Mouse (Mus musculus) right cerebral cortex, adult 2 months (tissue): ENCODE measurements at regions not wholly inside any gene's neighbourhood (a gene's known extent, or its start where the extent isn't known, plus 50 kb on each side); places are given as distances from the start of the nearest gene placed in this dataset.
"Not testable (repeated sequence)": the region's sequence is repeated elsewhere in the genome, so short reads cannot be mapped to it uniquely, and the experiment has no call there.

Experiments
- DNase-seq, 2 experiments: peaks; one replicate each; pipeline ENCODE4 v3.0.0; 2021 to 2022; ENCODE audit warnings: low spot score in 2 of 2

DNA sequence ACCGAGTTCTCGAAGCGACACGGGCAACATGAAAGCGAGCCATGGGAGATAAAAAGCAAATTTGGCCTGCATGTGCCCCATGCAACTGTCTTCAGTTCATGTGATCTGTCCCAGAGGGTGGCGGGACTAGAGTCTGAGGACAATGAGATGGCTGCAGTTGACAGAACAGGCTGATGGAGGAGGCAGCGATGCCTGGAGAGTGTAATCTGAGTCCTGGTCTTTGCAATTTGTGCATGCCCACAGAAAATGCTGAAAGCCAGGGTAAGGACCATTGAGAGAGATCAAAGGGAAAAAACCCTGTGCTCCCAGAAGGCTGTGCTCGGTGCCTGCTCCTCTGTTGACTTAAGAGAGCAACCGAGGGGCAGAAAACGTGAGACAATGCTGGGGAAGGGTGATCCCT lies 624.8 kb upstream of the BB014433 start:
- DNase-seq = no peak

DNA sequence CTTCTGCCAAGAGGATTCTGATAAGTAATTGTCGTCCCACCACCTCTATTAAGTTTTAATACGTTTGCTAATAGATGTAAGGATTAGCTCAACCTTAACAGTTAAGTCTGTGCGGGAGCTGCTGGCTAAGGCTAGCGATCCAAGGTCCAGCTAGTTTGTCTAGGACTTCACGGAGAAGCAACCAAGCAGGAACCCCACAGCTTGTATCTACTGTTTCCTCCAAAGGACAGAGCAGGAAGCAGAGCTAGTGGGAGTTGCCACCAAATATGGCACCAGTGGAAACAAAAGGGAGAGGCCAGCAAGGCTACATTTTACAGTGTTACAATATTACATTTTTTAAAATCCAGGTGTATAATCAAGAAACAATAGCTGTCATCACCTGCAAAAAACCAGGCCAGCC lies 624.4 kb upstream of the BB014433 start:
- no peak for DNase-seq

DNA sequence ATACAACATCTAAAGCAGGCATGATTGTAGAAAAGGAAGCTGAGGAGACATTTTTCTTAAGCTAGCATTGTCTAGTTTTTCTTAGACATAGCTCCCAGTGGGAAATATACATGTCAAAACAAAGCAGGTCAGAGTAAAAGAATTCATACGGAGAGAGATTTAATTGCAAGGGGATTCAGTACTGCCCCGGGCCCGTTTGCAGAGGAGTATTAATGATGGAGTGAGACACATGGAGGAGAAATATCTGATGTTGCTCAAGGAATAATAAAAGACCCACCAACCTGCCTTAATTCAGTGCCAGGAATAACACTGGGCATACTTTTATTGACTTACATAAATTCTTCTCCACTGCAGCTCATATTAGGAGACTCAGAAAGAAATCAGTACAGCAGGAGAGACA lies 623.6 kb upstream of the BB014433 start:
- DNase-seq = no peak

DNA sequence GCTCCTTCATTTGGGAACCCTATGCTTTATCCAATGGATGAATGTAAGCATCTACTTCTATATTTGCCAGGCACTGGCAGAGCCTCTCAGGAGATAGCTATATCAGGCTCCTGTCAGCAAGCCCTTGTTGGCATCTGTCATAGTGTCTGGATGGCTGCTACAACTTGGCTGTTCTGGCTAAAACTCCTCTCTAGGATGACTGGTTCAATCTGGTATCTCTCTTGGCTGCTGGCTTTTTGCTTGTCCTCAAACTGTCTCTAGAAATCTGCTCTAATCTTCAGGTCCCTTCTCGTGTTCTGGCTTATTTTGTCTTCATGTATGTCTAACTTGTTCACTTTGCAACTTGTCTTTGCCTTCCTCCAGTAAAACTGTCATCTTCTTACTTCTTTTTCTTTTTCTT lies 614.7 kb upstream of the BB014433 start:
- no peak for DNase-seq

DNA sequence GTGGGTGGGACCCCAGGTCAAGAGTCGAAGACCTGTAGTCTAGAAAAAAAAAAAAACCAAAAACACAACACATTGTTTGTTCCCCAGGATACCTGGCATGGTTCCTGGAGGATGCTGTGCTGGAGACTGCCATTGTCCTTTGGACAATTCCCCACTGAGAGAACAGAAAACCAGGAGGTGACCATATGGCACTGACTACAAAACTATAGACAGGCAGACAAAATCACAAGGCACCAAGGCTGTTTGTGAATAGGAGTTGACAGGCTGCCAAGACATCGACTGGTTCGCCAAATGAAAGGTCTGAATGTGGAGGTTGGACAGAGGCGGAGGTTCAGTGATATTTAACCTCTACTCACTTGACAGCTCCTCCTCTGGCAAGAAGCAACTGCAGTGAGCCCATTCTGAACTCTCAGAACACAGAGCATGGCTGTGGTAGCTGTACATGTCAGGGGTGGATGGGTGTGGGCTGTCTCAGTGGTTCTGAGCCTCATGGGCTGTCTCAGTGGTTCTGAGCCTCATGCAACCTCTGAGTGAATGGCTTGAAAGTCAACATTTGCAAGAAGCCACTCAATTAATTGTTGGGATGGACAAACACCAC lies 589.0 kb upstream of the BB014433 start:
- no peak for DNase-seq

DNA sequence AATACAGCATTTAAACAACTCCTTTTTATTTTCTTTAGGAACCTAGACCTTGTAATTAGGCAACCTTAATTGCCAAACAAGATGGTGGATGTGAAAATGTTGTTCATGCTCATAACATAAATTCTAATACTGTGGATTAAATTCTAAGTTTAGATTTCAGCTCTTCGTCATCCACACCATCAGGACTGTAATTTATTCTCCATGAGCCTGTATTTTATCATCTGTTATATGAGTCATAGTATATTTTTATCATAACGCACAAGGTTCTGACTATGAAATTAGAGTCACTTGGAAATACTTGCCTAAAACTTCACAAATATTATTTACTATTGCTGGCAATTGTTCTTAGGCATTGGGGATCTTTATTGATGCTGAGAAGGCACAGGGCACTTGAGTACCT lies 582.7 kb upstream of the BB014433 start:
- no peak for DNase-seq

DNA sequence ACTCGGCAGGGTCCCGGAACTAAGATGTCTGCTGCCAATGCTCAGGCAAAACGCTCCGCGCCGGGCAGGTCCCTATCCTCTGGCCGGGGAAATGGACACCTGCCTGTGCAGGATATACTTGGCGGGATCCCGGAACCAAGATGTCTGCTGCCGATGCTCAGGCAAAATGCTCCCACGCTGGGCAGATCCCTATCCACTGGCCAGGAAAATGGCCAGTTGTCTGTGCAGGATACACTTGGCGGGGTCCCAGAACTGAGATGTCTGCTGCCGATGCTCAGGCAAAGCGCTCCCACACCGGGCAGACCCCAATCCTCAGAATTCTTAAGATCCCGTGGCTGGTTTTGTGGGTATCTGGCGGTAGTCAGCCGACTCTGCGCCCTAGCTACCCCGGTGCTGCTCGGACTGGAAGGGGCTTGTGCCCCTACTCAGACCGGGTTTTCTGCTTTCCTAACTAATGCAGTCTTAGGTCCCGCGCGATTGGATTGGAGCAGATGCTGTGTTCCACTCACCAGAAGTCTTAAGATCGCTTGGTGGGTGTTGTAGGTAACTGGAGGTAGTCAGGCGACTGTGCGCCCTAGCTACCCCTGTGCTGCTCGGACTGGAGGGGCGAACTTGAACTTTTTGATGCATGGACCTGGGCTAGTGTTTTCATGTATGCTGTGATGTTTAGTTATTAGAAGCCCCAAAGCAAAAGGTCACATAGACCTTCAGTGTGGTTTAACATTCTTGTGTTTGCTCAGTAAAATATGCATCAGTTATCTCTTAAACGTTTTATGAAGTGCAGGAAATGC lies 577.9 kb upstream of the BB014433 start:
- not testable (repeated sequence) for DNase-seq

DNA sequence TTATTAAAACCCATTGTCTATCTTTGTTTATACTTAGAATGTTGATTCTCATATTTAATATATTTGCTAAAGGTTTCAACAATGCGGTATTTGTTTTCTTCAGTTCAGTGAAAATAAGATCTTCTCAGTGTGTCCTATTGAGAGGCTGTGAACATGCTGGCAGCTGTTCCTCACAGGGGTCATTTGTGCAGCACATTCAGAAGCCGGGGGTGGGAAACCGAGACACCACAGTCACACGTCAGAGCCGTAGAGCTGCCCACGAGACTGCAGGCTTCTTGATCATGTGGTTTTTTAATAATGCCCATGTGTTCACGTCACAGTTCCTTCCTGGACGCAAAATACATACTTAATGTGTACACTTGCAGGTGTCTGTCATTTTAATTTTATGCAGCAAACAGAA lies 564.3 kb upstream of the BB014433 start:
- DNase-seq = no peak

DNA sequence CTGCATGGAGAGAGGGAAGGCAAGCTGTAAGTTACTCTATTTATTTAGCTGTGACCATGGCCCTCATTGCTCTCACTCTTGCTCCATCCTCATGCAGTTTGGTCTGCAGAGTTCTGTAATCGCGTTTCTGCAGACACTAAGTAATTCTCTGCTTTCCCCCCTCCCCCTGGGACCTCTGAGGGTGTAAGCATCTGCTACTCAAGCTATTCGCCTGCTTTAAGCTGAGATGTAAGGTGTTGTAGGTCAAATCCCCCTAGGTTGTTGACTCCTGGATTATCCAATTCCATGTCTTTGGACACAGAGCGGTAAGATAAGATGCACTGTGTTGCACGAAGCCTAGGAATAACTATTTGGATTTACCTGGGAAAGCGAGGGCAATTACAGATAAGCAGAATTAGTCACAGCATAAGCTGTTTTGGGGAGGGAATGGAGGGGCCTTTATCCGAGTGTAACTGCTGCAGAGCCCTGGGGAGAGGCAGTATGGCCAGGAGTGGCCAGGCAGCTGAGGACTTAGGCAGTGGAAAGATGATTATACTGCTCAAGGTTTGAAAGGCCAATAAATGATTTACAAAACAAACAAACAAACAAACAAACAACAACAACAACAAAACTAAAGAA lies 561.8 kb upstream of the BB014433 start:
- DNase-seq = no peak

DNA sequence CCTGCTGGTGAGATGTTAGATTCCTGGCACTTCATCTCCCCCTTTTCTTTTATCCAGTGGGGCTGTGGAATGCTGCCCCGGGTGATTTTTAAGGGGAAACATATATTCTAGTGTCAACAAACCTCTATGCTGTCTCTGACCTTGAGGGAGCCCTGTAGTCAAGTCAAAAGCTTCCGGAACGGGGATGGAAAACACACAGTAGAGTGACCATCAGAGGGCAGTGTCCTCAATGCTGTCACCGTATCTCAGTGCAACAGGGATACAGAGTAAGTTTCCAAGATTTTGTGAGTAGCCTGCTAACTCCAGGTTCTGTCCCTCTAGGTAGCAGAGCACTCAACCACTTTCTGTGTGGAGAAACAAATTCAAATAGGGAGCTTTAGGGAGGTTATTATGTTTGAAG lies 555.7 kb upstream of the BB014433 start:
- DNase-seq = peak; percentile 55 to 67

DNA sequence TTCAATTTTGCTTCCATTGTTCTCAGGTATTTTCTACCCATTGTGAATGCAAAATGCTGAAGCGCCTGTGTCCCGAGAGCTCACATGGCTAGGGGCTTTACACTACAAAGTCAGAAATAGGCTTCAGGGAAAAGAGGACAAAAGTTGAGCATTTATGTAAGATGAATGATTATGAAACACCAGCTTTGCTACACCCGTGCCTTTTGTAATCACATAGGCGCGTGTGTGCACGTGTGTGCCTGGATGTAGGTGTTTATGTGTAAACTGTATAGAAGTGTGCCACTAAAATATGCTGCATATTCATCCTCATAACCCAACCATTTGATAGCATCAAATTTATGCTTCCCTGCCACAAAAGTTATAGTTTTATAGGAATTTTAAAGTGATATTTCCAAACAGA lies 547.2 kb upstream of the BB014433 start:
- peak in 1 of 2 experiments; percentile 27 for DNase-seq

DNA sequence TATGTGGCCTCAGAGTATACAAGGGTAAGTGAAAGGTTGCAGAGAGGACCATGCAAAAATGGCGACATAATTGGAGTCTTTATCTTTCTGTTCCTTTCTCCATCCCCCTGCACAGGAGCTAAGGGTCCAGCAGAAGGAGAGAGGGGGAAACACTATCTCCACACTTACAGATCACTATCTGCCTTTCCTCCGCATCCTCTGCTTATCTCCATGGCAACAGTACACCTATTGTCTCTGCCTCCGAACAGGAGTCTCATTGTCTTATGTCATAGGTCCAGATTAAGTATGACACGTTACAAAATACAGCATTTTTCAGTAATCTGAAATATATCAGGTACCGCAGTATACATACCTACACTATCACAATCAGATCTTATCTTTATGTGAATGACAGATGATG lies 537.9 kb upstream of the BB014433 start:
- no peak for DNase-seq

DNA sequence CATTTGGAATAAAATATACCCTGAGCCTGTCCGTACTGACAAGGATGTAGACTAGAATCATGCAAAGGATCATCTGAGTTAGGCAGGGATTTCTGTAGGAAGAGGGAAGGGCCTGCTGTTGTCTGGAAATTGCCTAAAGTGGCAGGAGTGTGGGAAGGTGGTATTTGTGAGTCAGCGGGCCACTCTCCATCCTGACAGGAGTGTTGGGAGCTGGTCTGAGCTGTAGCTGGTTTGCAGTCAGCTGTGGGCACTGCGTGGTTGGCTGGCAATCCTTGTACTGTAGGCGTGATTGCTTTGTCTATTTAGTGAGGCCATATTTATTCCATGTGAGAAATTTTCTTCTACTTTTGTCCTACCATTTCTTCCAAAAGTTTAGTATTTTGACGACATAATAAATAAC lies 524.2 kb upstream of the BB014433 start:
- DNase-seq = peak; percentile 78 to 81

DNA sequence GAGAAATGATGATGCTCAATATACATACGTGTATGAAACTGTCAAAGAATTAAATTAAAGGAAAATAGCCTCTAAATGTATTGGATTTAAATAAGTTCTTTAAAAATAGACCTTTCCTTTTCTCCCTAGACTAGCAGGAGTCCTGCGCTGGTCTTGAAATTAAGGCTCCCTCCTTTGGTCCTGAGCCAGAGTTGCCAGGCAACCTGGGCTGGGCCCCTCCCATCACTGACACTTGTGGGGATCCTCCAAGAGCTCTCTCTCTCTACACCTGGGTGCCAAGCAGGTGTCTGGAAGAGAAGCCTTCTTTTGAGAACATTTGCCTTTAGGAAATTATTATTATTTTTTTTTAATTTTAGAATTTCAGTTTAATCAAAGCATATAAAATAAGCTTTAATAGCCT lies 521.9 kb upstream of the BB014433 start:
- DNase-seq = no peak

DNA sequence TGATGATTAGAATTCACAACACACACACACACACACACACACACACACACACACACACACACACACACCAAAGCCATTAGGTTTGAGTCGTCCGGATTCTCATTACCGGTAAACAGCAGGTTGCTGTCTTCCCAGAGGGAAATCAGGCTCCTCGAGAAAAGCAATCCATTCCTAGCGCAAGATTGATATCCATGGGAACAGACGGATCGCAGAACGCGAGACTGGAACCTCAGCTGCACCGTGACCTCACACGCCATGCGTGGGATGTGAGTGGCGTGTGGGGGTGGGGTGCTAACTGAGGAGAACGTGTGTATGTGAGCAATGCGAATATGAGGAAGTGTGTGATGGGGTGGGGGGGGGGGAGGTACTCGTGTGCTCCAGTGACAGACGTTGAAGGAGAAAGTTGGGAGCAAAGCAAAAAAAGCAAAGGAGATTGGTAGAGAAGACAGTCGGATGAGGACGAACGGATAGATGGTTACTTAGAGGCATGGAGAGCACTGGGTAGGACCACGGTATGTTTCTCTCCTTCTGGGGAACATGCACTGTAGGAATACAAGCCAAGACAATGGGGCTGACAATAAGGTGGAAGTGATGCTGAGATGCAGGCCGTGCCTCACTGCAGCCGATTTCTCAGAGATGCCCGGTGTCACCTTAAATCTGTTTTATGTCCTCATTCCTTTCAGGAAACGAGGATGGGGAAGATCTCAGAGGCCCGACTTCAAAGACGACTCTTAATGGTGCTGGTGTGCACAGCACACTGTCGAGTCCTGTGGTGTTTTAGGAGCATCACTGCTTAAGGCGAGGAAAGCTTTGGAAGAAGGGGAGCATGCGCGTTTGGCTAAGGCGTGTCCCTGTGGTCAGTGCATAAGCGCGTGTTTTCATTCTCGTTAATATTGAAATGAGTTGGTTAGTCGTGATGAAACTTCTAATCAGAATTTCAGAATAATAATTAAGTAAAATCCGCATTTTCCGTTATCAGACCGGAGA lies 516.7 kb upstream of the BB014433 start:
- DNase-seq = peak; percentile 47 to 56

DNA sequence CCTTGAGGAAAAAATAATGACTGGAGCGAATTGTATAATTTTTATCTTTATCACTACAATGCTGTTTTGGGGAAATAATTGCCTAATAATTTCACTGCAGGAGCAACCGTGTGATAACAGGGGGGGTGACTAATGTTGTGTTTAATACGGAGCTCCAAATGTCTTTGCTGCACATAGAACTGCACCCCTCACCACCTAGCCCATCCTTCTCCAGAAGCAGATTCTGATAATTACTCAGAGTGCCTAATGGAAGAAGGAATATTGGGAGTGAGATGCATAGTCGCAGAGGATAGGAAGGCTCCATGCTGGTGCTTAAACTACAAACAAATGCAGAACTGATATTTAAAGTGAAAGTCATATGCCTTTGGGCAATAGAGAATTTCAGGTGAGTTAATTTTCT lies 486.1 kb upstream of the BB014433 start:
- no peak for DNase-seq

DNA sequence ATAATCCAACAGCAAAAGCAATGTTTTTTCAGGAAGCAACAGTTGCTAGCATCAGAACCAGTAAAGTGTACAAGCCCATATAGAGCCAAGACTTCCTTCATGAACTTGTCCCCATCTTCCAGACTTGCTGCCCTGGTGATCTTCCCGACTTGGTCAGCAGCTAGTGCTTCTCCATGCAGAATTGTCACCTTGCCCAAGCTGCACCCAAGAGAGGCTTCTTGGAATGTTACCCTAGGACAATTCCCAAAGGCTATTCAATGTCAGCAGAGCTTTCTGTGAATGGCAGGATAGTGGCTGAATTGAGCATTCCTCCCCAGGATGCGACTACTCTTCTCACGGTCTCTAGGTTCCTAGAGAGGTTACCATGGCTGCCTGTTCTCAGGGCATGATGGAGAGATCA lies 479.6 kb upstream of the BB014433 start:
- DNase-seq = no peak

DNA sequence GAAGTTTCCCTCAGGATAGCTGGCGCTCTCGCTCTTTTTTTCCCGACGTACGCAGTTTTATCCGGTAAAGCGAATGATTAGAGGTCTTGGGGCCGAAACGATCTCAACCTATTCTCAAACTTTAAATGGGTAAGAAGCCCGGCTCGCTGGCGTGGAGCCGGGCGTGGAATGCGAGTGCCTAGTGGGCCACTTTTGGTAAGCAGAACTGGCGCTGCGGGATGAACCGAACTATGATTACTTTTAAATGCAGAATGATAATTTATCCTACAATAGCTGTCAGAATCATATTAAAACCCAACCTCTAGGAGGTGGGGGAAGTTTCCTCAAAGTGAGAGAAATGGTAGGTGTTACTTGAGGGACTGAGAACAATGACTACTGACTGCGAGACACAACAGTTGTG lies 474.0 kb upstream of the BB014433 start:
- DNase-seq = peak in 1 of 2 experiments; percentile 88

DNA sequence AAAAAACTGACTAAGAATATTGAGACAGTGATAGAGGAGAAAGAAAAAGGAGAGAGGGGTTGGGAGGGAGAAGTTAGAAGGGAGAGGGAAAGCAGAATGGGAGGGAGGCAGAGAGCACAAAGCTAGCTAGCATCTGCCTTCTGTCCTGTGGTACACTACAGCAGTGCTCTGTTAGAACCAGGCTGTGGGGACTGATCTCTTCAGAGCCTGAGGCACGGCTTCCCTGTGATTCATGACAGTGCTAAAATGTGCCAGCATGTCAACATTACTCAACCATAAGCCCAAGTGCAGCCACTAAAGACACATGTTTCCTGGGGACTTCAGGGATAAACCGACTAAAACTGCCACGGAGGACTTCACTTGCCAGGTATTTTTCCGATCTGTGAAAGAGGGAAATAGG lies 455.1 kb upstream of the BB014433 start:
- DNase-seq = peak; percentile 43 to 44

DNA sequence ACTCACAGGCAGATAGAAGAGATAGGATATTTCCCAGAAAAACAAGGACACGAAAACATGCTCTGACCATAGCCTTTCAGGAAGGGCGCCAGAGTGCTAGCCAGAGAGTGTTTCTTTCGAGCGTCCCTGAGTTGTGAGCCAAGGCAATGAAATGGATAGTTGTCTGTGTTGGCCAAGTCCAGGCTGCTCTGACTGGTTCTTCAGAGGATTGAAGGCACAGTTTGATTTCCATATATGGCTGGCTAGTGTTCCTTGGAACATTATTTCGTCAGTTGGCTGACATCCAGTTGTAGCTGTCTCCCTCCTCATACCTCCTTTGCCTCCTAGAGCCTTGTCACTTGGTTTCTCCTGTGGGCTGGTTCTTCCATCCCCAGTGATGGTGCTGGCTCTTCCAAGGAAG lies 451.7 kb upstream of the BB014433 start:
- peak in 1 of 2 experiments; percentile 30 for DNase-seq

DNA sequence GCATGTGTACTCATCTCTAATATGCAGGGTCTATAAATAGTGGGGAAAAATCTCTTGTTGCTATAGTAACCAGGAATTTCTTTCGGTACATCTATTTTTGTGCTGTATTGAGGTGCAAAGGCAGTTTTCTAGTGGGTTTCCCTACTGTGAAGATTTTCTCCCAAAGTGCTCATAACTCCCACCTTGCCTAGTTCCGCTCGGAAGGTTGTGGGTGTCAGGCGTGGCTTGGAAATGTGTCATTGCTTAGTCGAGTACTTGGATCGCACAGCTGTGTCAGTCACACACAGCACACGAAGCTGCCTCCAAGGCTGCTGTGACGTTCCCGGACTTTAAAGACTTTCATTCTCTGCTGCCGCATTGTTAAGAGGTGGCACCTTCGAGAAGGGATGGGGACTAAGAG lies 450.4 kb upstream of the BB014433 start:
- peak; percentile 82 for DNase-seq

DNA sequence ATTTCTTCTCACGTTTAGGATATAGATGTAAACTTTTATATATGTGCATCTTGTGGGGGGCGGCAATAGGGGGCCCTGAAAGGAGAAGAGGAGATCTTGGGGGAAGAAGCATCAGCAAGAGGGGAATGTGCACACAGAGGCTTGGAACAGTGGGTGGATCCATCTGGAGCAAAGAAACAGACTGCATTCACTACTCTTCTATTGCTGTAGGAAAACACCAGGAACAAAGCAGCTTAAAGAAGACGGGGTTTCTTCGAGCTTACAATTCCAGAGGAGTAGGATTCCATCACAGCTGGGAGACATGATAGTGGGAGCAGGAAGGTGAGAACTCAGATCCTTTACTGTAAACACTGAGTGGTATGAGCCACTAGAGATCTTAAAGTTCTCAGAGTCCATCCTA lies 444.9 kb upstream of the BB014433 start:
- no peak for DNase-seq
